Mouse (Mus musculus) lung, adult 2 months (tissue): ENCODE results near the gene Kcnn3. TPM values are rescaled to one million over a fixed set of nuclear protein-coding genes. Genes with fewer than 3 reads are reported as not detected.

Source experiments
- DNase-seq: peaks from one replicate; pipeline ENCODE4 v3.0.0; 2022
- H3K4me1 ChIP-seq: fragments of 200-500 bp; 2 replicates; pipeline ENCODE4 v1.6.1; 2011; ENCODE audit warnings: low read length; ENCODE audit not compliant: control insufficient read depth, insufficient read depth
- H3K4me3 ChIP-seq: fragments of 200-500 bp; replicated peaks from 2 replicates; pipeline ENCODE3; 2011; ENCODE audit warnings: low read depth, mild to moderate bottlenecking, control low read depth, low read length; ENCODE audit errors: extremely low read depth
- CTCF ChIP-seq: fragments of 200-500 bp; IDR thresholded peaks from 2 replicates; pipeline ENCODE4 v1.5.1; 2011; ENCODE audit warnings: mild to moderate bottlenecking, low read length, control low read depth; ENCODE audit not compliant: insufficient read depth
- POLR2A ChIP-seq: fragments of 200-500 bp; IDR thresholded peaks from 2 replicates; pipeline ENCODE4 v1.6.1; 2011; ENCODE audit warnings: low read depth, mild to moderate bottlenecking, control low read depth, low read length, borderline replicate concordance; ENCODE audit errors: extremely low read depth
- WGBS: fragments of 180-500 bp; shearing (Covaris S2); methylation state at CpG from one replicate; pipeline ENCODE4 v1.1.7; 2018; 5-methylcytosine and 5-hydroxymethylcytosine counted together
- polyA plus RNA-seq: library from polyadenylated mRNA; depleted of rRNA; stranded (reverse); fragments of >200 nt; gene quantifications from 2 replicates; pipeline ENCODE4 v1.2.3, GENCODE M21; 2012

Gene Kcnn3
- polyA plus RNA-seq, 1 experiment: 7.1 TPM

- WGBS: 61% methylated on average over 5 of the region's 5 CpGs
- no peak overlapping the region for H3K4me3 ChIP-seq
These were observed 37.8 kb downstream of the Kcnn3 start for GRCm38 (mm10) chr3:89557811-89558210.

GRCm38 (mm10) chr3:89558972-89559910, 39.3 kb downstream of the Kcnn3 start:
- DNase-seq: no peak
- WGBS: 78% methylated on average over 15 of the region's 15 CpGs
- H3K4me3 ChIP-seq: no peak overlapping the region
- no peaks in the 10 kb centered on the region for H3K4me1 ChIP-seq
- TF ChIP-seq POLR2A: no peak
- TF ChIP-seq CTCF: no peak

More at GRCm38 (mm10) chr3:89557811-89558210, 37.8 kb downstream of the Kcnn3 start:
- H3K4me1 ChIP-seq: no peaks in the 10 kb centered on the region
- no peak for DNase-seq
- TF ChIP-seq POLR2A: no peak
- no peak for TF ChIP-seq CTCF

GRCm38 (mm10) chr3:89561386-89561785, 41.4 kb downstream of the Kcnn3 start:
- DNase-seq: no peak
- WGBS: 83% methylated on average over 6 of the region's 6 CpGs
- Histone ChIP-seq H3K4me1 (no peaks in the 10 kb centered on the region), H3K4me3 (no peak overlapping the region)
- TF ChIP-seq POLR2A (no peak), CTCF (no peak)

GRCm38 (mm10) chr3:89565371-89565770, 45.4 kb downstream of the Kcnn3 start:
- DNase-seq: no peak
- Histone ChIP-seq H3K4me3 (no peak overlapping the region), H3K4me1 (no peaks in the 10 kb centered on the region)
- TF ChIP-seq POLR2A: no peak
- no peak for TF ChIP-seq CTCF
- WGBS: 67% methylated on average over 5 of the region's 5 CpGs

- no peak for DNase-seq
- no peak overlapping the region for H3K4me3 ChIP-seq
- whole genome bisulfite sequencing: 91% methylated on average over 1 of the region's 1 CpGs
- H3K4me1 ChIP-seq: no peaks in the 10 kb centered on the region
- TF ChIP-seq CTCF: no peak
- no peak for TF ChIP-seq POLR2A
These were observed 49.1 kb downstream of the Kcnn3 start for GRCm38 (mm10) chr3:89569058-89569457.

- no peak for DNase-seq
- no peak overlapping the region for H3K4me3 ChIP-seq
- no peak for TF ChIP-seq CTCF
- H3K4me1 ChIP-seq: no peaks in the 10 kb centered on the region
- 26% methylated on average over 7 of the region's 7 CpGs for WGBS
These were observed 49.9 kb downstream of the Kcnn3 start for GRCm38 (mm10) chr3:89569707-89570324.

GRCm38 (mm10) chr3:89570362-89570761, 50.4 kb downstream of the Kcnn3 start:
- WGBS: 37% methylated on average over 3 of the region's 3 CpGs
- TF ChIP-seq CTCF: no peak
- no peak for TF ChIP-seq POLR2A
- no peaks in the 10 kb centered on the region for H3K4me1 ChIP-seq
- no peak for DNase-seq
- no peak overlapping the region for H3K4me3 ChIP-seq

- Histone ChIP-seq H3K4me1 (peaks cover 2% of the 10 kb centered on the region), H3K4me3 (no peak overlapping the region)
- WGBS: 43% methylated on average over 2 of the region's 2 CpGs
- no peak for DNase-seq
- TF ChIP-seq POLR2A (no peak), CTCF (no peak)
These were observed 54.3 kb downstream of the Kcnn3 start for GRCm38 (mm10) chr3:89574260-89574659.

GRCm38 (mm10) chr3:89576381-89576780, 56.4 kb downstream of the Kcnn3 start:
- peaks cover 2% of the 10 kb centered on the region for H3K4me1 ChIP-seq
- TF ChIP-seq POLR2A: no peak
- TF ChIP-seq CTCF: no peak
- no peak for DNase-seq
- H3K4me3 ChIP-seq: no peak overlapping the region
- 72% methylated on average over 6 of the region's 6 CpGs for WGBS

GRCm38 (mm10) chr3:89577154-89577553, 57.2 kb downstream of the Kcnn3 start:
- DNase-seq: no peak
- Histone ChIP-seq H3K4me3 (no peak overlapping the region), H3K4me1 (peaks cover 2% of the 10 kb centered on the region)
- WGBS: 80% methylated on average over 5 of the region's 5 CpGs
- no peak for TF ChIP-seq CTCF
- TF ChIP-seq POLR2A: no peak
